ENCODE assay signal across 11 mouse cellular contexts in the genomic region with DNA sequence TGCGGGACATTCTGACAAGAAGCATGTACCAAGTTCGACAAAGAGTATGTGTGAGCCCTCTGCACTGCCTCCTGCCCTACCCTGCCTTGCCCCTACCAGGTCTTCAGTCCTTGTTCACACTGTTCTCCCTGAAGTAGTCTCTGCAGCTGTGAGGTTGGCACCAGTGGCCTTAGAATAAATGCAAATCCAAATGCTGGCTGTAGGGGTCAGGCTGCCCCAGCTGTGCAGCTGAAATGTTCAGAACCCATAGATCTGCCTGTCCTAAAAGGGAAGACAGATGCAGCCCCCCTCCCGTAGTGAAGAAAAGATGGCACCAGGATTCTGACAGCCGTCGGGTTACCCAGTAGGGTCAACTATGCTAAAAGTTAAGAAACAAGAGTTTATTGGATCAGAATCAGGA. TPM values are rescaled to one million over a fixed set of nuclear protein-coding genes. Genes with fewer than 3 reads are reported as not detected.
DNase-seq lines count a peak whose midpoint lies in the region; ATAC-seq and TF ChIP-seq lines count a peak whose summit lies in the region.
"Had no signal": no experiment of that assay in that cellular context is flagged by ENCODE, and none has a peak within 500 bp of the region (broad histone marks: within the 10 kb centered on the region; RNA-seq: fewer than 3 reads in every experiment).

No protein-coding gene starts in this region.

- no peak for ATAC-seq in embryonic facial prominence, embryonic 11.5 days (replicated peaks; ENCODE audit: insufficient number of reproducible peaks, low FRiP score, low TSS enrichment, low read depth)
- no peak for ATAC-seq in liver, postnatal 0 days
- ATAC-seq in liver, embryonic 12.5 days, result no peak
- ATAC-seq in kidney, embryonic 16.5 days (ENCODE audit: low FRiP score, low TSS enrichment), result peak; percentile 24; the same call in 1 of the 2 replicates
- no peak for ATAC-seq in hindbrain, embryonic 12.5 days (ENCODE audit: low FRiP score)

- 85% methylated on average over 5 of the region's 5 CpGs for WGBS in embryonic facial prominence, embryonic 11.5 days
- 77% methylated on average over 5 of the region's 5 CpGs for WGBS in embryonic facial prominence, embryonic 10.5 days
- WGBS in liver, postnatal 0 days (ENCODE audit: insufficient replicate concordance), result 72% methylated on average over 5 of the region's 5 CpGs
- WGBS in liver, embryonic 12.5 days (ENCODE audit: insufficient replicate concordance), result 64% methylated on average over 5 of the region's 5 CpGs
- 78% methylated on average over 5 of the region's 5 CpGs for WGBS in kidney, embryonic 16.5 days
- WGBS in hindbrain, embryonic 12.5 days, result 74% methylated on average over 5 of the region's 5 CpGs

- no peak overlapping the region for H3K9ac ChIP-seq in embryonic facial prominence, embryonic 11.5 days (replicated peaks; ENCODE audit: low read length)
- H3K9ac ChIP-seq in liver, postnatal 0 days (replicated peaks), result no peak overlapping the region
- no peak overlapping the region for H3K9ac ChIP-seq in liver, embryonic 12.5 days
- no peak overlapping the region for H3K9ac ChIP-seq in ES-Bruce4 (ENCODE audit: low read depth, poor library complexity, severe bottlenecking)
- no peak overlapping the region for H3K9ac ChIP-seq in kidney, embryonic 16.5 days (replicated peaks; ENCODE audit: low read length)
- H3K9ac ChIP-seq in hindbrain, embryonic 12.5 days, result no peak overlapping the region
- H3K9ac ChIP-seq: liver, embryonic 15.5 days had no signal

- H3K36me3 ChIP-seq in embryonic facial prominence, embryonic 11.5 days (replicated peaks; ENCODE audit: control insufficient read depth, insufficient read depth, low read depth, low read length), result no peaks in the 10 kb centered on the region
- H3K36me3 ChIP-seq in embryonic facial prominence, embryonic 10.5 days (replicated peaks), result no peaks in the 10 kb centered on the region
- H3K36me3 ChIP-seq in liver, postnatal 0 days (replicated peaks; ENCODE audit: insufficient read depth, low read length), result no peaks in the 10 kb centered on the region
- H3K36me3 ChIP-seq in liver, embryonic 12.5 days, result no peaks in the 10 kb centered on the region
- no peaks in the 10 kb centered on the region for H3K36me3 ChIP-seq in ES-Bruce4 (ENCODE audit: control insufficient read depth, insufficient read depth, low read length, poor library complexity, severe bottlenecking)
- no peaks in the 10 kb centered on the region for H3K36me3 ChIP-seq in kidney, embryonic 16.5 days (ENCODE audit: insufficient read depth, low read length)
- no peaks in the 10 kb centered on the region for H3K36me3 ChIP-seq in hindbrain, embryonic 12.5 days
- H3K36me3 ChIP-seq: liver, embryonic 15.5 days had no signal

- H3K4me1 ChIP-seq in embryonic facial prominence, embryonic 11.5 days (ENCODE audit: control insufficient read depth, insufficient read depth, low read length), result no peaks in the 10 kb centered on the region
- no peaks in the 10 kb centered on the region for H3K4me1 ChIP-seq in embryonic facial prominence, embryonic 10.5 days
- H3K4me1 ChIP-seq in liver, postnatal 0 days (ENCODE audit: insufficient read depth), result no peaks in the 10 kb centered on the region
- no peaks in the 10 kb centered on the region for H3K4me1 ChIP-seq in liver, embryonic 12.5 days
- H3K4me1 ChIP-seq in ES-Bruce4 (ENCODE audit: control insufficient read depth, insufficient read depth, low read length), result no peaks in the 10 kb centered on the region
- no peaks in the 10 kb centered on the region for H3K4me1 ChIP-seq in kidney, embryonic 16.5 days (ENCODE audit: insufficient read depth, low read length)
- no peaks in the 10 kb centered on the region for H3K4me1 ChIP-seq in hindbrain, embryonic 12.5 days
- H3K4me1 ChIP-seq: liver, embryonic 15.5 days had no signal

- no peak overlapping the region for H3K4me2 ChIP-seq in embryonic facial prominence, embryonic 11.5 days (ENCODE audit: low read depth, low read length)
- no peak overlapping the region for H3K4me2 ChIP-seq in liver, postnatal 0 days (ENCODE audit: low read depth, low read length)
- no peak overlapping the region for H3K4me2 ChIP-seq in liver, embryonic 12.5 days
- H3K4me2 ChIP-seq in kidney, embryonic 16.5 days (replicated peaks; ENCODE audit: low read depth, low read length), result no peak overlapping the region
- no peak overlapping the region for H3K4me2 ChIP-seq in hindbrain, embryonic 12.5 days (replicated peaks)
- H3K4me2 ChIP-seq: liver, embryonic 15.5 days had no signal

- no peak for TF ChIP-seq POLR2A in ES-Bruce4 (IDR thresholded peaks at IDR 0.05; ENCODE audit: insufficient read depth, low read length)

- H3K4me3 ChIP-seq in embryonic facial prominence, embryonic 11.5 days (ENCODE audit: low read depth, low read length), result no peak overlapping the region
- no peak overlapping the region for H3K4me3 ChIP-seq in embryonic facial prominence, embryonic 10.5 days
- no peak overlapping the region for H3K4me3 ChIP-seq in liver, postnatal 0 days (ENCODE audit: low read depth, low read length)
- H3K4me3 ChIP-seq in liver, embryonic 12.5 days, result no peak overlapping the region
- H3K4me3 ChIP-seq in ES-Bruce4 (ENCODE audit: low read depth, low read length), result no peak overlapping the region
- H3K4me3 ChIP-seq in kidney, embryonic 16.5 days (ENCODE audit: low read length), result no peak overlapping the region
- no peak overlapping the region for H3K4me3 ChIP-seq in hindbrain, embryonic 12.5 days
- H3K4me3 ChIP-seq: liver, embryonic 15.5 days had no signal

- H3K27ac ChIP-seq in embryonic facial prominence, embryonic 11.5 days (replicated peaks; ENCODE audit: low read depth, low read length), result no peak overlapping the region
- no peak overlapping the region for H3K27ac ChIP-seq in embryonic facial prominence, embryonic 10.5 days (replicated peaks)
- H3K27ac ChIP-seq in liver, postnatal 0 days (ENCODE audit: low read depth), result no peak overlapping the region
- no peak overlapping the region for H3K27ac ChIP-seq in liver, embryonic 12.5 days
- H3K27ac ChIP-seq in ES-Bruce4 (ENCODE audit: insufficient read depth, low read length), result no peak overlapping the region
- no peak overlapping the region for H3K27ac ChIP-seq in kidney, embryonic 16.5 days (ENCODE audit: low read length)
- no peak overlapping the region for H3K27ac ChIP-seq in hindbrain, embryonic 12.5 days
- H3K27ac ChIP-seq: liver, embryonic 15.5 days had no signal

- no peak for TF ChIP-seq EP300 in liver, postnatal 0 days (IDR thresholded peaks at IDR 0.05; ENCODE audit: low read depth)
- TF ChIP-seq EP300 in ES-Bruce4 (IDR thresholded peaks at IDR 0.05; ENCODE audit: insufficient read depth, low read depth, low read length), result no peak

- TF ChIP-seq CTCF in liver, postnatal 0 days (IDR thresholded peaks at IDR 0.05; ENCODE audit: low read depth), result peak; percentile 49
- TF ChIP-seq CTCF in ES-Bruce4 (IDR thresholded peaks at IDR 0.05; ENCODE audit: low read depth, low read length), result peak; percentile 13

- H3K27me3 ChIP-seq in embryonic facial prominence, embryonic 11.5 days (ENCODE audit: control insufficient read depth, insufficient read depth, low read length), result no peaks in the 10 kb centered on the region
- no peaks in the 10 kb centered on the region for H3K27me3 ChIP-seq in embryonic facial prominence, embryonic 10.5 days (replicated peaks; ENCODE audit: low read depth, poor library complexity, severe bottlenecking)
- no peaks in the 10 kb centered on the region for H3K27me3 ChIP-seq in liver, postnatal 0 days (ENCODE audit: insufficient read depth, low read length)
- H3K27me3 ChIP-seq in liver, embryonic 12.5 days (replicated peaks), result no peaks in the 10 kb centered on the region
- no peaks in the 10 kb centered on the region for H3K27me3 ChIP-seq in ES-Bruce4 (ENCODE audit: control insufficient read depth, insufficient read depth, low read length, poor library complexity, severe bottlenecking)
- no peaks in the 10 kb centered on the region for H3K27me3 ChIP-seq in kidney, embryonic 16.5 days (ENCODE audit: insufficient read depth, low read length)
- no peaks in the 10 kb centered on the region for H3K27me3 ChIP-seq in hindbrain, embryonic 12.5 days
- H3K27me3 ChIP-seq: liver, embryonic 15.5 days had no signal

- DNase-seq in embryonic facial prominence, embryonic 11.5 days (ENCODE audit: low spot score), result peak; percentile 15
- no peak for DNase-seq in embryonic facial prominence, embryonic 10.5 days (ENCODE audit: low spot score)
- DNase-seq in liver, postnatal 0 days, result no peak
- no peak for DNase-seq in urinary bladder, postnatal 10 days (ENCODE audit: low spot score)
- DNase-seq: cerebellum, postnatal 36 days had no signal

- H3K9me3 ChIP-seq in embryonic facial prominence, embryonic 11.5 days (replicated peaks; ENCODE audit: control insufficient read depth, low read length), result no peaks in the 10 kb centered on the region
- no peaks in the 10 kb centered on the region for H3K9me3 ChIP-seq in embryonic facial prominence, embryonic 10.5 days
- H3K9me3 ChIP-seq in liver, postnatal 0 days (ENCODE audit: low read length), result no peaks in the 10 kb centered on the region
- no peaks in the 10 kb centered on the region for H3K9me3 ChIP-seq in liver, embryonic 12.5 days (replicated peaks)
- no peaks in the 10 kb centered on the region for H3K9me3 ChIP-seq in ES-Bruce4 (replicated peaks; ENCODE audit: control insufficient read depth, insufficient read depth, low read length, poor library complexity, severe bottlenecking)
- no peaks in the 10 kb centered on the region for H3K9me3 ChIP-seq in kidney, embryonic 16.5 days (ENCODE audit: low read length)
- no peaks in the 10 kb centered on the region for H3K9me3 ChIP-seq in hindbrain, embryonic 12.5 days (replicated peaks)
- H3K9me3 ChIP-seq: liver, embryonic 15.5 days had no signal

RNA-seq across cellular contexts. Expression of a gene that starts 39.2 kb away (rescaled TPM):
- not detected in 2 replicates for polyA plus RNA-seq in embryonic facial prominence, embryonic 11.5 days (2014; fragmentation: Nextera tagmentation; extraction: Ambion mirVana)
- polyA plus RNA-seq in embryonic facial prominence, embryonic 10.5 days (2016; fragmentation: Nextera tagmentation; extraction: Ambion mirVana), result not detected in 2 replicates
- polyA plus RNA-seq in liver, postnatal 0 days (2015; fragmentation: Nextera tagmentation; extraction: Ambion mirVana), result not detected in 2 replicates
- polyA plus RNA-seq in liver, embryonic 12.5 days (2016; fragmentation: Nextera tagmentation; extraction: Ambion mirVana), result not detected in 2 replicates
- not detected in 2 replicates for polyA plus RNA-seq in ES-Bruce4 (2011; ENCODE audit: insufficient read depth, insufficient read length, low read depth, missing spikeins)
- 0.40 and 0.49 TPM in 2 replicates for polyA plus RNA-seq in kidney, embryonic 16.5 days (2015; fragmentation: Nextera tagmentation; extraction: Ambion mirVana)
- 0.26 TPM in 1 of 2 replicates, not detected in the other for polyA plus RNA-seq in hindbrain, embryonic 12.5 days (2016; fragmentation: Nextera tagmentation; extraction: Ambion mirVana)
- polyA plus RNA-seq: intestine, embryonic 14.5 days; liver, embryonic 15.5 days had no signal
